Mouse (Mus musculus) spleen, postnatal 4 days (tissue): ENCODE data around the gene Oser1.
"Not testable (repeated sequence)": the region's sequence is repeated elsewhere in the genome, so short reads cannot be mapped to it uniquely, and the experiment has no call there.

Source experiments
- DNase-seq, 2 experiments: peaks; one replicate each; pipeline ENCODE4 v3.0.0; 2022; ENCODE audit warnings: low spot score in 2 of 2

Gene Oser1

DNA sequence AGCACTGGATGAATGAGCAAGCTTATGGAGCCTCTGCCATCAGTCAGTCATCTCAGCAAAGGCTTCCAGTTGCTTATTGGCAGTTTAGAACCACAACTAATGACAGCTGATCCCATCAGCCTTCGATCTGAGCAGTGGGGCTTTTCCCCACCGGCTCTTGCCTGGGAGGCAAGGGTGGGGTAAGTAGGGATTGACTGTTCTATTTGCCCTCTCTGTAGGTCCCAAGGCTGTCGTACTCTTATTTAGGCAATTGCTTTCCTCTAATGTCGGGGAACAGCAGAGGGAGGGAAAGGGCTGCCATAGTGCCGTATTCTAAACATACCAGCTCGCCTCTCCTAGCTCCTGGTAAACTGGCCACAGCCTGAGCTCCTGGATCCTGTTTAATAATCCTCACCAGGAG lies at the start of gene Oser1:
Gene Oser1, minus strand, starts transcription at position 101 of the 400 bp plus-strand sequence.
- DNase-seq = no peak

- peak; percentile 93 to 97 for DNase-seq
Measured at GRCm38 (mm10) chr2:163472466-163472851, 48.0 kb upstream of the Oser1 start, which contains the start of gene Fitm2. Fitm2 (minus strand) TSS chr2:163472629.

GRCm38 (mm10) chr2:163471710-163472465 lies 47.4 kb upstream of the Oser1 start:
- no peak for DNase-seq

- DNase-seq = no peak
Measured at GRCm38 (mm10) chr2:163471136-163471535, 46.6 kb upstream of the Oser1 start.

- no peak for DNase-seq
Measured at GRCm38 (mm10) chr2:163469711-163470110, 45.2 kb upstream of the Oser1 start.

DNA sequence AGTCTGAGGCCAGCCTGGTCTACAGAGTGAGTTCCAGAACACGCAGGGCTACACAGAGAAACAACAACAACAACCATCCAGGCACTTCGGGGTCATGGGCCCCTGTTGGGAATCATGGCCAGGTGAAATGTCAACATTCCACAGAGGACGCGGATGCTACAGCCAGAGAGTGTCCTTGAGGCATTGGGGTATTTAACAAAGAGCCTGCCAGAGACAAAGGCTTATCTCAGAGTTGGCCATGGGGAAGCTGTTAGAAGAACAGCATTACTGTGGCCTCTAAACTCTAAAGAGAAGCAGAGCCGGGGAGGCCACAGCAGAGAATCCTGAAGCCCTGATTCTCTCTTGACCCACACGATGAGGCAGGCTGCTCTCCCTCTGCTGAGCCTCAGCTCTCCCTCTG lies 44.4 kb upstream of the Oser1 start:
- no peak for DNase-seq

DNA sequence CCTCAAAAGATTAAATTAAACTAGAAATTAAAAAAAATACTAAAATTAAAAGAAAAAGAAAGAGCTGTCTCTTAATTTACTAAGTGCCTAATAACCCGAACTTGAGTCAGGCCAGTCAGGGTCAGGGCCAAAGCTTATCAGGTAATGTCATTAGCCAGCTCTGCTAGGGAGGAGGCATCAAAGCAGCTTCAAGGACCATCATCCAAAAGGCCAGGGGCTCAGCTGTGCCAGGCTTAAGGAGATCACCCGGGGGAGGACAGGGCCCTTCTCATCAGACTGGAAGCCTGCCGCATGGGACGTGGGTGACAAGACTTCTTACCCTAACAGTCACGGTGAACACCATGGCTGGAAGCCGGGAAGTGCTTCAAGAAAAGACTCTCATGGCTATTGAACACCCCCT lies 43.1 kb upstream of the Oser1 start:
- no peak for DNase-seq

- no peak for DNase-seq
Measured at GRCm38 (mm10) chr2:163466771-163467170, 42.3 kb upstream of the Oser1 start.

- no peak for DNase-seq
Measured at GRCm38 (mm10) chr2:163464562-163464961, 40.1 kb upstream of the Oser1 start.

- no peak for DNase-seq
Measured at GRCm38 (mm10) chr2:163463998-163464397, 39.5 kb upstream of the Oser1 start.

GRCm38 (mm10) chr2:163463251-163463769 lies 38.8 kb upstream of the Oser1 start:
- DNase-seq = no peak

DNA sequence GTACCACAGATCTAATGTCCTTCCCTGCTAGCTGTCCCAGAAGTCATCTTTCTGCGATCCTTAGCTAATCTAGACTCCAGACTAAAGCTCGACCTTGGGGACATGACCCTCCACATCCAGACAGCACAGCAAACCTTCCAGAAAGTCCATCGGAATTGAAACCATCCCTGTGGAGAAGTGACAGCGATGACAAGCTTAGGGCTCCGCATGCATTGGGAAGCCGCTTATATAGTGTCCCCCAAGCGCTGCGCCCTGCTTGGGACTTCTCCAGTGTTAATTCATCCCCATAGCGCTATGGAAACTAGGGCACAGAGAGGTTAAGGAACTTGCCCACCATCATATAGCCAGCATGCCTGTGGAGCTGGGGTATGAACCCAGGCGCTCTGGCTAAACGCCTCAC lies 38.3 kb upstream of the Oser1 start:
- DNase-seq = no peak

GRCm38 (mm10) chr2:163462386-163462785 lies 37.9 kb upstream of the Oser1 start:
- DNase-seq = no peak

- not testable (repeated sequence) for DNase-seq
Measured at GRCm38 (mm10) chr2:163461307-163461706, 36.8 kb upstream of the Oser1 start.

DNA sequence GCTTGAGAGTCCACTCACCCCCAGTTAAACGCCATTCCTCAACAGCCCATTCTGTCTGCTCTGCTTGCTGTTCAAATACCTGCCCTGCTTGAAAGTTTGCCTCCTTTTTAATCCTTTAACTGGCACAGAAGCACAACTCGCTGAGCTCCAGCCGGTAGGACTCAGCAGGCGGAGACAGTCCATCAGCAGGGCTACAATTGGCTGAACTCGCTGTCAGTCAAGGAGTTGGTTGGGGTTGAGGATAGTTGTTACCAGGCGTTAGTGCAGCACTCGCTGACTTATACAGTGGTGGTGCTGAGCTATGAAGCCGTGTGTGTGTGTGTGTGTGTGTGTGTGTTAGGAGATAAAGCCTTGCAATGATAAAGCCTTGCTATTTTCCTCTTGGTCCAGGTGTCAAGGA lies 36.1 kb upstream of the Oser1 start:
- no peak for DNase-seq

- DNase-seq = no peak
Measured at GRCm38 (mm10) chr2:163459380-163459779, 34.9 kb upstream of the Oser1 start.

GRCm38 (mm10) chr2:163458539-163459265 lies 34.2 kb upstream of the Oser1 start:
- DNase-seq = no peak

- DNase-seq = no peak
Measured at GRCm38 (mm10) chr2:163453378-163453777, 28.9 kb upstream of the Oser1 start.

- DNase-seq = no peak
Measured at GRCm38 (mm10) chr2:163452738-163453137, 28.2 kb upstream of the Oser1 start.

- no peak for DNase-seq
Measured at GRCm38 (mm10) chr2:163450668-163451295, 26.3 kb upstream of the Oser1 start.

DNA sequence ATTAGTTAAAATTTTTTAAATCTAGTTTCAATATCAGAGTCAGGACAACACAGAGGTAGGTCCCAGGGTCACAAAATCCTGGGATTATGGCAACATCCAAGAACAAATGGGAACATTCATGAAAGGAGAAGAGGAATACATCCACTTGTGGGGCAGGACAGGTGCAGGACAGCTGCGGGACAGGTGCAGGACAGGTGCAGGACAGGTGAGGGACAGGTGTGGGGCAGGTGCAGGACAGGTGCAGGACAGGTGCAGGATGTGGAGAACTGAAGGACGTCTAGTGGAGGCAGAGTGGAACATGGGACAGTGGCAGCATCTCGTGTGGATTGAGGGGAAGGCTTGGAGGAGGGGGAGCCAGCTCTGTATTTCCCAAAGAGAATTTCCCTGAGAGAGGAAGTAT lies 24.8 kb upstream of the Oser1 start:
- DNase-seq = no peak

DNA sequence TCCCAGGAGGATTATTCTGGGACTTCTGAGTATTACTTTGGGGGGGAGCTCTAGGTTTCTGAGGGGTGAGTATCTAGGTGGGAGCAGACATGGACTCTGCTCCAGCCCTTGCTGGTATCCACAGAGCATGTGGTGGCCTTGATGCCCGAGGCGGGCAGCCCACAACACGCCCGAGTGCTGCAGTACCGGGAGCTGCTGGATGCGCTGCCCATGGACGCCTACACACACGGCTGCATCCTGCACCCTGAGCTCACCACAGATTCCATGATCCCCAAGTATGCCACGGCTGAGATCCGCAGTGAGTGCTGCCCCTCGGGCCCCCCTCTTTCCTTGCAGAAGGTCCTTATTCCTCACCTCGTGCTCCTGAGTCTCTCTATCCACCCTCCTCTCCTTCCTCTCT lies 22.9 kb upstream of the Oser1 start:
- DNase-seq = no peak
